8 mouse cellular contexts compared by ENCODE assay signal in the genomic region with DNA sequence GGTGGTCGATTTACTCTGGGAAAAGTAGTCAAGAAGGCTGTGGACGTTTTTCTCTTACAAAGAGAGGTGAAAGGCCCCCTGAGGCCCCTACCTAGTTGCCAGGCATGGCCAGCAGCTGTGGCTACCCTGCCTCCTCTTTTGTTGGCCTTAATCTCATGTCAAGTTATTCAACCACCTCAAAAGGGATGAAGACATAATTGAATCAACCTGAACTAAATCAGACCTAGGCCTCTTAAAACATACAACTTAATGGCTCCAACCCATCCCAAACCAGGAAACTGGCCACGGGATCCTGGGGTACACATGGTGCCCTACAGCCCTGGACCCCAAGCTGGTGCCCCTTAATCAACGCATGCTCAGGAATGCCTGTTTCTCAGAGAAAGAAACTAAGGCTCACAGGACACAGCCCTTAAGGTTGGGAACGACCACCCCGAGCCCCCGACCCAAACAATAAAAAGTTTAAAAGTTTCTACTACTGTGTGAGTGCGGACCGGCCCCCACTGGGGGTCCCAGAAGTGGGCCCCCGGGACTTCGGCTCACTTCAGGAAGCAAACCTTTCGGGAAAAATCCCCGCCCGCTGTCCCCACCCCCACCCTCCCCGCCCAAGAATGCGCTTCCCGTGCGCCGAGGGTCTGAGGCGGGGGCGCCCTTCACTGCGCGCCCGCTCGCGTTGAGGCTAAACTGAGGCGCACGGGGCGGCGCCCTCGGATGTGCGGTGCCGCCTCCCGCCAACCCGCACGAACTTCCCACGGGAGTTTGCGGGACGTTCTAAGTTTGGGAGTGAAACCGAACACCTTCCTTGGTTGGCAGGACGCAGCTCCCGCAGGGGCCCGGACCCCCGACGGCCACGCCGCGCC. TPM values are rescaled to one million over a fixed set of nuclear protein-coding genes. Genes with fewer than 3 reads are reported as not detected.
DNase-seq lines count a peak whose midpoint lies in the region; ATAC-seq lines count a peak whose summit lies in the region.

No protein-coding gene starts in this region.

- DNase-seq in embryo, embryonic 11 days: peak; percentile 81
- DNase-seq in heart, postnatal 10 days: peak; percentile 53 to 57
- peak; percentile 60 for DNase-seq in liver, embryonic 11.5 days (ENCODE audit: low spot score)
- peak; percentile 32 to 77 for DNase-seq in spleen, postnatal 4 days (ENCODE audit: low spot score in 2 of 2)
- no peak for DNase-seq in T-cell, adult 2 months (ENCODE audit: low spot score)
- DNase-seq in layer of hippocampus, postnatal 36 days: no peak

- under 1% methylated on average over 48 of the region's 48 CpGs for WGBS in liver, embryonic 11.5 days

- H3K27ac ChIP-seq in liver, embryonic 11.5 days (ENCODE audit: low read depth, low read length): peak overlapping the region; percentile 98

- H3K4me2 ChIP-seq in liver, embryonic 11.5 days: peak overlapping the region; percentile 94

- no peaks in the 10 kb centered on the region for H3K9me3 ChIP-seq in megakaryocyte, embryonic 14.5 days
- no peaks in the 10 kb centered on the region for H3K9me3 ChIP-seq in liver, embryonic 11.5 days (ENCODE audit: control insufficient read depth, low read length)

- intact Hi-C loops in heart, postnatal 10 days (cut with DNase I): loop anchor here (2.0 to 5.0 kb wide), 2 partner anchors 25 to 87 kb away; no protein-coding TSS in a partner anchor

- H3K4me1 ChIP-seq in megakaryocyte, embryonic 14.5 days: peaks cover 66% of the 10 kb centered on the region
- peaks cover 66% of the 10 kb centered on the region for H3K4me1 ChIP-seq in liver, embryonic 11.5 days (replicated peaks; ENCODE audit: control insufficient read depth, insufficient read depth, low read length)

- peak overlapping the region; percentile 96 for H3K9ac ChIP-seq in liver, embryonic 11.5 days (ENCODE audit: low read depth, low read length)

- ATAC-seq in megakaryocyte, adult 5-6 weeks (ENCODE audit: poor library complexity, severe bottlenecking): no peak
- no peak for ATAC-seq in liver, embryonic 11.5 days (replicated peaks; ENCODE audit: low FRiP score)

- no peaks in the 10 kb centered on the region for H3K27me3 ChIP-seq in megakaryocyte, embryonic 14.5 days (replicated peaks)
- no peaks in the 10 kb centered on the region for H3K27me3 ChIP-seq in liver, embryonic 11.5 days (replicated peaks; ENCODE audit: control insufficient read depth, insufficient read depth, low read length)

- H3K36me3 ChIP-seq in megakaryocyte, embryonic 14.5 days (replicated peaks; ENCODE audit: low read length): peaks cover 23% of the 10 kb centered on the region
- 0 out of 2 replicates have a peak, but pooled peaks cover 2% of the 10 kb centered on the region for H3K36me3 ChIP-seq in liver, embryonic 11.5 days (ENCODE audit: control insufficient read depth, insufficient read depth, low read length)

- peak overlapping the region; percentile 96 for H3K4me3 ChIP-seq in megakaryocyte, embryonic 14.5 days (replicated peaks)
- H3K4me3 ChIP-seq in liver, embryonic 11.5 days (ENCODE audit: low read depth, low read length): peak overlapping the region; percentile 96

RNA-seq across cellular contexts. Expression of a gene that starts 17.8 kb away (rescaled TPM):
- polyA plus RNA-seq in megakaryocyte, embryonic 14.5 days (2012; ENCODE audit: insufficient read depth, low replicate concordance): 1.8 and 3.0 TPM in 2 replicates
- 40.4 and 52.3 TPM in 2 replicates for total RNA-seq in megakaryocyte, adult 5-6 weeks (2015)
- total RNA-seq in megakaryocyte, adult 5-6 weeks (2017): 50.9 and 62.5 TPM in 2 replicates
- total RNA-seq in heart, postnatal 10 days (2021): 10 to 100 TPM; 14.4 to 17.7 TPM
- polyA plus RNA-seq in liver, embryonic 11.5 days (2014; fragmentation: Nextera tagmentation; extraction: Ambion mirVana): 5.1 and 5.4 TPM in 2 replicates
- 1 to 10 TPM; 2.3 to 2.5 TPM for total RNA-seq in layer of hippocampus, postnatal 36 days (2021)

Comparison
In these comparisons a context has a peak if more than half of its experiments do, and no peak if none do; other contexts are left out.
1. DNase-seq: peak in embryo, embryonic 11 days (single experiment), heart, postnatal 10 days (2 of 2), liver, embryonic 11.5 days (single experiment) and spleen, postnatal 4 days (2 of 2); none in T-cell, adult 2 months (single experiment) and layer of hippocampus, postnatal 36 days (0 of 2).
2. RNA of a gene that starts 17.8 kb away (total RNA-seq): 40.4 to 62.5 TPM in megakaryocyte, adult 5-6 weeks and 14.4 to 17.7 TPM in heart, postnatal 10 days; 2.3 to 2.5 TPM in layer of hippocampus, postnatal 36 days; every median in the first group is over 4 times any median in the second.